Mouse (Mus musculus): ENCODE results near the gene Zfp523.

- TF ChIP-seq CTCF (IDR thresholded peaks at IDR 0.05; ENCODE audit: low read depth) = no peak
- TF ChIP-seq EP300 (optimal IDR thresholded peaks at IDR 0.05) = no peak
Measured at GRCm38 (mm10) chr17:28212391-28212790, 35.5 kb downstream of the Zfp523 start.

Measured in stomach, postnatal 0 days (tissue).